Mouse (Mus musculus): ENCODE measurements at regions not wholly inside any gene's neighbourhood (a gene's known extent, or its start where the extent isn't known, plus 50 kb on each side); places are given as distances from the start of the nearest gene placed in this dataset.

DNA sequence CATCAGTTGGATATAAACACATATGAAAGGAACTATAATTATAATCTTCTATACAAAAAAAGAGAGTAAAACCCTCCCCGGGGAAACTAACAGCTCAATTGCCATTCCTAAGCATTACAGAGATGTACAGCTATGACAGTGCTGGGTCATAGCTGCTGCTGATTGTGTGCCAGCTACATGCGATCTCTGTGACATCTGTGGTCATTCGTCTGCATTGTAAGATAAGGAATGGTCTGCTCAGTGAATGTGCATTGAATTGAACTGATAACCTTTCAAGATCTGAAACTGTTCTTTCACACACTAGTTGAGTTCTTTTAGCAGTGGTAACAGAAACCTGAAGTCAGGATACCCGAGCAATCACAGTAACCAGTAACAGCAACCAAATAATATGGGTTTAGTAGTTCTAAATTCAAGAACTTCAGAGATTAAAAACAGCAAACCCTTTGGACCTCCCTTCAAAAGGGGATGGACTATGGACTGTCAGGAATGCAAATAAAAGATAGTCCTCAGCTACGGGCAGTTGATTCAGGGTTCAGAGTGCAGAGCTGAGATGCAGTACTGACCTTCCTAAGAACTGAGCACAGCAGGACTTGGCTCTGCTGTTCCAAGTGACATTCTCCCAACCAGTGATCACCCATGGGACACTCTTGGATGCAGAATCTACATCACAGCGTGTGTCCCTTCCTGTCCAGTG, 295.7 kb downstream of the Cd47 start:
- H3K9me3 ChIP-seq, result no peaks in the 10 kb centered on the region
- H3K4me2 ChIP-seq, result no peak overlapping the region
- ATAC-seq (ENCODE audit: insufficient number of reproducible peaks, insufficient read depth, low FRiP score, low TSS enrichment, low read depth), result no peak
- H3K4me3 ChIP-seq (replicated peaks), result no peak overlapping the region
- H3K27me3 ChIP-seq, result no peaks in the 10 kb centered on the region
- 78% methylated on average over 6 of the region's 6 CpGs for WGBS
- no peak overlapping the region for H3K9ac ChIP-seq (replicated peaks)
- H3K27ac ChIP-seq, result no peak overlapping the region
- no peaks in the 10 kb centered on the region for H3K4me1 ChIP-seq (replicated peaks)
- H3K36me3 ChIP-seq, result no peaks in the 10 kb centered on the region

DNA sequence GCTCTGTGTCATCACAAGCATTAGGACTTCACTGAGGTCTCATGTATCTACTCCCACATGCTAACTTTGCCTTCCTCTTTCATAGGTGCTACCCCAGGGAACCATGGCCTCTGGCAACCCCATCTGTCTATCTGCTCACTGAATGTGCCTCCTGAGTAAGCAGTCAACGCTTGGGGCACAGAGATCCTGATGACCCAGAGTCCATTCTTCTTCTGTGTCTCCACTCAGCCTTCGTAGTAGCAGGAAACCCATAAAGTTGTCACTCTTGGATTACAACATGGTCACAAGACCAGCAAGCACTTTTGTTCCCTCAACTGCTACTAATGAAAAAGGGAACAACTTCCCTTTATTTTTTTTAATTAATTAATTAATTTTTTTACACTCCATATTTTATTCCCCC, 296.2 kb downstream of the Cd47 start:
- no peak for ATAC-seq (ENCODE audit: insufficient number of reproducible peaks, insufficient read depth, low FRiP score, low TSS enrichment, low read depth)
- WGBS, result 66% methylated on average over 2 of the region's 2 CpGs
- Histone ChIP-seq H3K4me2 (no peak overlapping the region), H3K27me3 (no peaks in the 10 kb centered on the region), H3K9me3 (no peaks in the 10 kb centered on the region), H3K4me1 (replicated peaks) (no peaks in the 10 kb centered on the region), H3K27ac (no peak overlapping the region), H3K36me3 (no peaks in the 10 kb centered on the region), H3K9ac (replicated peaks) (no peak overlapping the region), H3K4me3 (replicated peaks) (no peak overlapping the region)

DNA sequence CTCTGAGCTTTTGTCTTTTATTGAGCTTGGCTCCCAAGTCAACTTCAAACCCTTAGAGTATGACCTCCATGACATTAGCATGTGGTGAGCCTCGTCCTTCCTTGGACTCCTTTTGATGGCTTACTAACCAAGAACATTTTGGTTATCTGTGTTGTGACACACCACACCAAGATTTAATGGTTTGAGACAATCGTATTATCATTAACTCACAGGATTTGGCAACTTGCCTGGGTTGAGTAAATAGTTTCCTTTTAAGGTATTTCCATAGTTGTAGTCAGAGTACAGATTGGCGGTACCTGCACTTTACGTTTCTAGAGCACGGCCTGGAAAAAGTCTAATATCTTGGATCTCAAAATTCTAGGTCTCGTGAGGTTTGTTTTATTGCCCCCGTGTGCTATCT, 303.0 kb downstream of the Cd47 start:
- Histone ChIP-seq H3K4me3 (replicated peaks) (no peak overlapping the region), H3K9ac (replicated peaks) (no peak overlapping the region), H3K9me3 (no peaks in the 10 kb centered on the region), H3K4me1 (replicated peaks) (no peaks in the 10 kb centered on the region), H3K36me3 (no peaks in the 10 kb centered on the region), H3K27ac (no peak overlapping the region), H3K4me2 (no peak overlapping the region), H3K27me3 (no peaks in the 10 kb centered on the region)
- ATAC-seq (ENCODE audit: insufficient number of reproducible peaks, insufficient read depth, low FRiP score, low TSS enrichment, low read depth), result no peak
- WGBS, result 83% methylated on average over 7 of the region's 7 CpGs

GRCm38 (mm10) chr16:50118150-50118549, 314.0 kb downstream of the Bbx start:
- no peaks in the 10 kb centered on the region; the same call in 1 of the 2 replicates for H3K9me3 ChIP-seq
- 93% methylated on average over 7 of the region's 7 CpGs for WGBS
- H3K27ac ChIP-seq, result no peak overlapping the region
- no peak overlapping the region for H3K4me3 ChIP-seq (replicated peaks)
- H3K4me1 ChIP-seq (replicated peaks), result no peaks in the 10 kb centered on the region
- H3K27me3 ChIP-seq, result no peaks in the 10 kb centered on the region
- no peak overlapping the region for H3K9ac ChIP-seq (replicated peaks)
- no peaks in the 10 kb centered on the region for H3K36me3 ChIP-seq
- no peak overlapping the region for H3K4me2 ChIP-seq
- ATAC-seq (ENCODE audit: insufficient number of reproducible peaks, insufficient read depth, low FRiP score, low TSS enrichment, low read depth), result no peak

- WGBS, result 81% methylated on average over 2 of the region's 2 CpGs
- H3K9me3 ChIP-seq, result no peaks in the 10 kb centered on the region; the same call in 1 of the 2 replicates
- no peak for ATAC-seq (ENCODE audit: insufficient number of reproducible peaks, insufficient read depth, low FRiP score, low TSS enrichment, low read depth)
Observed at GRCm38 (mm10) chr16:50122460-50122859, 309.7 kb downstream of the Bbx start.

DNA sequence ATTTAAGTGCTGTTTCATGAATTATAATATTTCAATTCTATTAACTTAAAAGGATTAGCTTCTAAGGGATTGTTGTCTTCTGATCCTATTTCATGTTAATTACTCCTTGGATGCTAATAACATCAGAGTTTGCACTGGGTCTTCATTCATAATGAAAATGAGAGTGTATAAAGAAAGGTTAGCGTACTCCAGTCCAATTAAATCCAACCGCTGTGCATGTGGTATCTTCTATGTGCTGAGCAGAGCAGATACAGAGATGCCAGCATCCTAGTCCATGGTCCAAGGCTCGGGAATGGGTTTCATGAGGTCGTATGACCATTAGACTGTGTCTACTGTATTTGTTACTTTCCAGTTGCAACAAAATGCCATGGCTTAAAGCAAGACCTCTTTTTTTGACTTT, 307.5 kb downstream of the Bbx start:
- H3K9me3 ChIP-seq, result no peaks in the 10 kb centered on the region
- no peak overlapping the region for H3K4me2 ChIP-seq
- no peaks in the 10 kb centered on the region for H3K27me3 ChIP-seq
- 92% methylated on average over 4 of the region's 4 CpGs for WGBS
- no peak overlapping the region for H3K27ac ChIP-seq
- no peak for ATAC-seq (ENCODE audit: insufficient number of reproducible peaks, insufficient read depth, low FRiP score, low TSS enrichment, low read depth)
- no peaks in the 10 kb centered on the region; the same call in 1 of the 2 replicates for H3K4me1 ChIP-seq (replicated peaks)
- H3K36me3 ChIP-seq, result no peaks in the 10 kb centered on the region
- no peak overlapping the region for H3K9ac ChIP-seq (replicated peaks)
- H3K4me3 ChIP-seq (replicated peaks), result no peak overlapping the region

More at GRCm38 (mm10) chr16:50122460-50122859, 309.7 kb downstream of the Bbx start:
- H3K27ac ChIP-seq, result no peak overlapping the region
- H3K36me3 ChIP-seq, result no peaks in the 10 kb centered on the region
- no peaks in the 10 kb centered on the region; the same call in 1 of the 2 replicates for H3K4me1 ChIP-seq (replicated peaks)
- H3K27me3 ChIP-seq, result no peaks in the 10 kb centered on the region
- no peak overlapping the region for H3K4me2 ChIP-seq
- no peak overlapping the region for H3K9ac ChIP-seq (replicated peaks)
- H3K4me3 ChIP-seq (replicated peaks), result no peak overlapping the region

- WGBS, result 36% methylated on average over 5 of the region's 5 CpGs
- Histone ChIP-seq H3K4me2 (no peak overlapping the region), H3K9ac (replicated peaks) (no peak overlapping the region), H3K36me3 (no peaks in the 10 kb centered on the region), H3K4me3 (replicated peaks) (no peak overlapping the region), H3K4me1 (replicated peaks) (no peaks in the 10 kb centered on the region; the same call in 1 of the 2 replicates), H3K9me3 (no peaks in the 10 kb centered on the region), H3K27ac (no peak overlapping the region), H3K27me3 (no peaks in the 10 kb centered on the region)
- ATAC-seq (ENCODE audit: insufficient number of reproducible peaks, insufficient read depth, low FRiP score, low TSS enrichment, low read depth), result peak; percentile 59; the same call in 1 of the 2 replicates
Observed at GRCm38 (mm10) chr16:50125564-50125963, 306.6 kb downstream of the Bbx start.

GRCm38 (mm10) chr16:50131406-50131805, 300.8 kb downstream of the Bbx start:
- Histone ChIP-seq H3K9me3 (no peaks in the 10 kb centered on the region; the same call in 1 of the 2 replicates), H3K36me3 (no peaks in the 10 kb centered on the region), H3K9ac (replicated peaks) (no peak overlapping the region), H3K4me2 (no peak overlapping the region), H3K27ac (no peak overlapping the region), H3K4me3 (replicated peaks) (no peak overlapping the region), H3K4me1 (replicated peaks) (no peaks in the 10 kb centered on the region), H3K27me3 (no peaks in the 10 kb centered on the region)
- ATAC-seq (ENCODE audit: insufficient number of reproducible peaks, insufficient read depth, low FRiP score, low TSS enrichment, low read depth), result no peak
- 84% methylated on average over 2 of the region's 2 CpGs for WGBS

Measured in limb, embryonic 12.5 days (tissue).